Mouse (Mus musculus) small intestine, adult 2 months (tissue): ENCODE results near the gene Timm50.

Source experiments
- CTCF ChIP-seq: fragments of 200-500 bp; IDR thresholded peaks from 2 replicates; pipeline ENCODE4 v1.5.1; 2012; ENCODE audit warnings: low read depth, mild to moderate bottlenecking, control low read depth, inconsistent platforms, low read length, moderate library complexity, mixed read lengths; ENCODE audit not compliant: insufficient replicate concordance, insufficient read length; ENCODE audit errors: extremely low read depth
- POLR2A ChIP-seq: fragments of 200-500 bp; IDR thresholded peaks from 2 replicates; pipeline ENCODE4 v1.6.1; 2012; ENCODE audit warnings: low read depth, mild to moderate bottlenecking, control low read depth, inconsistent platforms, low read length, moderate library complexity

DNA sequence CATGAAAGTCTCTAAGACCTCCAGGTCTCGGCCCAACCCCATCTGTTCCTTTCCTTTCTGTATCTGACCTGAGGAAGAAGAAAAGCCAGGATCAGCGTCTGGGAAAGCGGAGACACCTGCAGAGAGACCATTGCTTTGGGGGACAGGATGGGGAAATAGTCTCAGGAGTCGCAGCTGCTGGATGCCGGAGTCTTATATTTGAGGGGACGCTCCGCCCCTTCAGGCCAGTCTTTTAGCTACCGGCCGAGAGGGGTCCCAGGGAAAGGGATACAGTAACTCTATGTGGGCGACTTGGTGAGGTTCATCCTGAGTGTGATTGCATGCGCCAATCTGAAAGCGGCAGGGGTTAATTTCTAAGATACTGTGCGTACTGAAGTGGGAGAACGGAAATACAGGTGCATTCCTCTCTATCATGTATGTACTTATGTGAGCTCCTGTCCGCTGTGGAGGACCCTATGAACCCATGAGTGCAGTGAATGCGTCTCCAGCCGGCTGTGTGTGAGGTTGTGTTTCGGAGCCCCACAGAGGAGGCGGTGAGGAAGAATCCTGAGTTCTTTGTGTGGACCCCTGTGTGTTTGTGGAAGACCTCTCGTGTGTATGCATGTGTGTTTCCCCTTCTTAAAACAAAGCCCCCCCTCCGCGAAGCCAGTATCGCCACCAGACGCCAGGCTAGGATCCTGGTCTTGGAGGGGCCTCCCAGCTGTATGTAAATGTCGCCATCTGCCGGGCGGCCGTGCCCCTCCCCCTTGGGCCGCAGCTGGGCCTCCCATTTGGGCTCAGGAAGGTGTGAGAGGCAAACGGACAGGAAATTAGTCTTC is 10.0 kb downstream of the Timm50 start, which contains the start of gene Dll3:
- TF ChIP-seq CTCF (peak; percentile 54), POLR2A (no peak)
